ENCODE assay signal across 8 mouse cellular contexts in genomic region chr17:36121352-36122020, GRCm38 (mm10). TPM values are rescaled to one million over a fixed set of nuclear protein-coding genes. Genes with fewer than 3 reads are reported as not detected.
DNase-seq lines count a peak whose midpoint lies in the region; ATAC-seq and TF ChIP-seq lines count a peak whose summit lies in the region.
"Not testable (repeated sequence)": the region's sequence is repeated elsewhere in the genome, so short reads cannot be mapped to it uniquely, and the experiment has no call there.

Gm19684 (plus strand) TSS chr17:36121678.

- not testable (repeated sequence) for H3K4me1 ChIP-seq in embryonic facial prominence, embryonic 15.5 days; heart, embryonic 11.5 days (ENCODE audit: control insufficient read depth, insufficient read depth, low read length); intestine, postnatal 0 days (replicated peaks; ENCODE audit: control insufficient read depth, insufficient read depth, low read length); limb, embryonic 12.5 days (replicated peaks); megakaryocyte, embryonic 14.5 days

- 4% methylated on average over 8 of the region's 8 CpGs for WGBS in embryonic facial prominence, embryonic 15.5 days
- WGBS in heart, embryonic 11.5 days (ENCODE audit: insufficient replicate concordance): 4% methylated on average over 8 of the region's 8 CpGs
- 4% methylated on average over 8 of the region's 8 CpGs for WGBS in intestine, postnatal 0 days
- WGBS in limb, embryonic 12.5 days: 3% methylated on average over 8 of the region's 8 CpGs

- H3K9me3 ChIP-seq in embryonic facial prominence, embryonic 15.5 days (replicated peaks); heart, embryonic 11.5 days (replicated peaks; ENCODE audit: control insufficient read depth, low read length); intestine, postnatal 0 days (ENCODE audit: control insufficient read depth); limb, embryonic 12.5 days; megakaryocyte, embryonic 14.5 days: not testable (repeated sequence)

- H3K27ac ChIP-seq in embryonic facial prominence, embryonic 15.5 days (replicated peaks); heart, embryonic 11.5 days (ENCODE audit: low read depth, low read length); intestine, postnatal 0 days (ENCODE audit: low read depth, low read length); limb, embryonic 12.5 days: not testable (repeated sequence)

- not testable (repeated sequence) for TF ChIP-seq CTCF in intestine, postnatal 0 days (IDR thresholded peaks at IDR 0.05; ENCODE audit: low read depth)

- H3K4me3 ChIP-seq in embryonic facial prominence, embryonic 15.5 days (replicated peaks): peak within 1 kb of the TSS; percentile 15; the same call in 1 of the 2 replicates
- peak within 1 kb of the TSS; percentile 21; the same call in 1 of the 2 replicates for H3K4me3 ChIP-seq in heart, embryonic 11.5 days (ENCODE audit: low read depth, low read length)
- peak within 1 kb of the TSS; percentile 11; the same call in 1 of the 2 replicates for H3K4me3 ChIP-seq in intestine, postnatal 0 days (ENCODE audit: low read depth, low read length)
- 0 out of 2 replicates have a peak within 1 kb of the TSS, but pooled peaks have one; percentile 4 for H3K4me3 ChIP-seq in limb, embryonic 12.5 days (replicated peaks)
- H3K4me3 ChIP-seq in megakaryocyte, embryonic 14.5 days (replicated peaks): peak within 1 kb of the TSS; percentile 88

- peak; percentile 79 for DNase-seq in 3T3-L1 (ENCODE audit: low read depth, low spot score)
- peak; percentile 69 to 91 for DNase-seq in adrenal gland, adult (ENCODE audit: inconsistent age in 2 of 2, low spot score in 1 of 2)
- DNase-seq in spleen, adult 12 weeks (ENCODE audit: low spot score): peak; percentile 64

- not testable (repeated sequence) for ATAC-seq in embryonic facial prominence, embryonic 15.5 days (ENCODE audit: insufficient number of reproducible peaks, low FRiP score, low TSS enrichment, low read depth); limb, embryonic 12.5 days (ENCODE audit: insufficient number of reproducible peaks, insufficient read depth, low FRiP score, low TSS enrichment, low read depth)
- peak; percentile 22; the same call in 1 of the 2 replicates for ATAC-seq in heart, embryonic 11.5 days (replicated peaks; ENCODE audit: insufficient number of reproducible peaks, low FRiP score, low TSS enrichment)
- peak; percentile 83 for ATAC-seq in intestine, postnatal 0 days

- H3K9ac ChIP-seq in embryonic facial prominence, embryonic 15.5 days; heart, embryonic 11.5 days (ENCODE audit: low read depth, low read length); intestine, postnatal 0 days (ENCODE audit: low read depth, low read length); limb, embryonic 12.5 days (replicated peaks): not testable (repeated sequence)

- H3K27me3 ChIP-seq in embryonic facial prominence, embryonic 15.5 days: peaks cover 28% of the 10 kb centered on the region
- H3K27me3 ChIP-seq in heart, embryonic 11.5 days (ENCODE audit: control insufficient read depth, insufficient read depth, low read length): peaks cover 22% of the 10 kb centered on the region
- not testable (repeated sequence) for H3K27me3 ChIP-seq in intestine, postnatal 0 days (replicated peaks; ENCODE audit: control insufficient read depth, insufficient read depth, low read length); megakaryocyte, embryonic 14.5 days (replicated peaks)
- peaks cover 51% of the 10 kb centered on the region for H3K27me3 ChIP-seq in limb, embryonic 12.5 days

- not testable (repeated sequence) for H3K36me3 ChIP-seq in embryonic facial prominence, embryonic 15.5 days; heart, embryonic 11.5 days (ENCODE audit: control insufficient read depth, insufficient read depth, low read length); intestine, postnatal 0 days (ENCODE audit: control insufficient read depth, insufficient read depth); limb, embryonic 12.5 days; megakaryocyte, embryonic 14.5 days (replicated peaks; ENCODE audit: low read length)

- H3K4me2 ChIP-seq in embryonic facial prominence, embryonic 15.5 days (replicated peaks): 0 out of 2 replicates have a peak within 1 kb of the TSS, but pooled peaks have one; percentile 21
- peak within 1 kb of the TSS; percentile 39 for H3K4me2 ChIP-seq in heart, embryonic 11.5 days
- peak within 1 kb of the TSS; percentile 57 for H3K4me2 ChIP-seq in intestine, postnatal 0 days (replicated peaks; ENCODE audit: low read depth)
- H3K4me2 ChIP-seq in limb, embryonic 12.5 days: peak within 1 kb of the TSS; percentile 21; the same call in 1 of the 2 replicates

RNA-seq across cellular contexts. Expression of gene Gm19684, which starts in this region (rescaled TPM):
- polyA plus RNA-seq in embryonic facial prominence, embryonic 15.5 days (2015; fragmentation: Nextera tagmentation; extraction: Ambion mirVana): not detected in 2 replicates
- polyA plus RNA-seq in heart, embryonic 11.5 days (2014; fragmentation: Nextera tagmentation; extraction: Ambion mirVana): not detected in 2 replicates
- polyA plus RNA-seq in intestine, postnatal 0 days (2015; fragmentation: Nextera tagmentation; extraction: Ambion mirVana): 0.17 TPM in 1 of 2 replicates, not detected in the other
- polyA plus RNA-seq in limb, embryonic 12.5 days (2016; fragmentation: Nextera tagmentation; extraction: Ambion mirVana): not detected in 2 replicates
- polyA plus RNA-seq in megakaryocyte, embryonic 14.5 days (2012; ENCODE audit: insufficient read depth, low replicate concordance): 0.29 TPM in 1 of 2 replicates, not detected in the other

Comparison
In these comparisons a context has a peak if more than half of its experiments do, and no peak if none do; other contexts are left out.
1. Peak in ATAC-seq, H3K4me3 ChIP-seq and H3K4me2 ChIP-seq in heart, embryonic 11.5 days; RNA of the gene not detected or under 1 TPM.
2. Peak in ATAC-seq, H3K4me3 ChIP-seq and H3K4me2 ChIP-seq in intestine, postnatal 0 days; RNA of the gene not detected or under 1 TPM.
3. H3K4me3 ChIP-seq: peak in every context shown above with its lines; median percentile 88 in megakaryocyte, embryonic 14.5 days; 21 in heart, embryonic 11.5 days; 15 in embryonic facial prominence, embryonic 15.5 days; 11 in intestine, postnatal 0 days; 4 in limb, embryonic 12.5 days.